Mouse (Mus musculus) myocyte (in vitro differentiated cells): Measurements from ENCODE around the gene Irgm2.

Source experiments
- CEBPB ChIP-seq: IDR thresholded peaks from 2 replicates; pipeline ENCODE4 v1.6.1; 2011; ENCODE audit warnings: mild to moderate bottlenecking, moderate library complexity; ENCODE audit not compliant: poor library complexity, insufficient read depth, severe bottlenecking
- E2F4 ChIP-seq: IDR thresholded peaks from one replicate; pipeline ENCODE4 v1.6.1; 2011; ENCODE audit warnings: mild to moderate bottlenecking, control low read depth, moderate library complexity; ENCODE audit not compliant: insufficient read depth
- MAX ChIP-seq: IDR thresholded peaks from one replicate; pipeline ENCODE4 v1.6.1; 2011; ENCODE audit warnings: low read depth, mild to moderate bottlenecking, control low read depth
- POLR2A ChIP-seq: IDR thresholded peaks from one replicate; pipeline ENCODE4 v1.6.1; 2011; ENCODE audit warnings: low read depth, mild to moderate bottlenecking, control low read depth, moderate library complexity; ENCODE audit not compliant: insufficient read length
- POLR2AphosphoS2 ChIP-seq: IDR thresholded peaks from one replicate; pipeline ENCODE4 v1.6.1; 2011; ENCODE audit warnings: low read depth, control low read depth; ENCODE audit not compliant: insufficient read length
- REST ChIP-seq: IDR thresholded peaks from one replicate; pipeline ENCODE4 v1.6.1; 2011; ENCODE audit warnings: mild to moderate bottlenecking, control low read depth, moderate library complexity; ENCODE audit not compliant: insufficient read depth, insufficient read length
- SRF ChIP-seq: IDR thresholded peaks from one replicate; pipeline ENCODE4 v1.6.1; 2011; ENCODE audit warnings: low read depth; ENCODE audit not compliant: control insufficient read depth, insufficient read length
- TCF12 ChIP-seq: IDR thresholded peaks from one replicate; pipeline ENCODE4 v1.6.1; 2011; ENCODE audit warnings: mild to moderate bottlenecking, control low read depth; ENCODE audit not compliant: poor library complexity, insufficient read depth, severe bottlenecking
- TCF3 ChIP-seq: IDR thresholded peaks from one replicate; pipeline ENCODE4 v1.6.1; 2011; ENCODE audit warnings: low read depth, control low read depth; ENCODE audit not compliant: insufficient read length
- USF1 ChIP-seq: IDR thresholded peaks from one replicate; pipeline ENCODE4 v1.6.1; 2011; ENCODE audit warnings: low read depth, mild to moderate bottlenecking, control low read depth, moderate library complexity

DNA sequence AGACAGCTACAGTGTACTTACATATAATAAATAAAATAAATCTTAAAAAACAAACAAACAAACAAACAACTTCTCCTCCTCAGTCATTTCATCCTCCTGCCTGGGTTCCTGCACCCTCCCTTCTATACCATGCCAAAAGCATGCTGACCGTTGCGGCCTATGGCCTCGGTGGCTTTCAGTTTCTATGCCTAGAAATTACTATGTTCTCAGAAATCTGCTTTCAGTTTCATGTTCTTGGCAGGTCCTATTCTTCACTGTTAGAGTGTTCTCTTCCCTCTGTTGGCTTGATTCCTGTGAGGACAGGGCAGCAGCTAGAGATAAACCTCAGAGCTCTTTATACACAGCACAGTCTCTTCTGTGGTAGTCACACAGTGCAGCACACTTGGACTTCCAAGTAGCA is 15.8 kb upstream of the Irgm2 start:
- no peak for TF ChIP-seq POLR2A
- no peak for TF ChIP-seq TCF12
- TF ChIP-seq TCF3, result no peak
- TF ChIP-seq MAX, result no peak
- TF ChIP-seq POLR2AphosphoS2, result no peak
- no peak for TF ChIP-seq SRF
- no peak for TF ChIP-seq E2F4
- no peak for TF ChIP-seq CEBPB
- no peak for TF ChIP-seq REST
- TF ChIP-seq USF1, result no peak
